Mouse (Mus musculus): ENCODE results near the gene Znhit3. TPM values are rescaled to one million over a fixed set of nuclear protein-coding genes. Genes with fewer than 3 reads are reported as not detected.
A peak's percentile ranks its signal among the peaks of the same experiment; 100 is the strongest.

Znhit3 gene
- total RNA-seq (2014; fragmentation: Nextera tagmentation) (28.3 and 36.0 TPM in 2 replicates), total RNA-seq (2017) (32.6 and 46.7 TPM in 2 replicates)

DNA sequence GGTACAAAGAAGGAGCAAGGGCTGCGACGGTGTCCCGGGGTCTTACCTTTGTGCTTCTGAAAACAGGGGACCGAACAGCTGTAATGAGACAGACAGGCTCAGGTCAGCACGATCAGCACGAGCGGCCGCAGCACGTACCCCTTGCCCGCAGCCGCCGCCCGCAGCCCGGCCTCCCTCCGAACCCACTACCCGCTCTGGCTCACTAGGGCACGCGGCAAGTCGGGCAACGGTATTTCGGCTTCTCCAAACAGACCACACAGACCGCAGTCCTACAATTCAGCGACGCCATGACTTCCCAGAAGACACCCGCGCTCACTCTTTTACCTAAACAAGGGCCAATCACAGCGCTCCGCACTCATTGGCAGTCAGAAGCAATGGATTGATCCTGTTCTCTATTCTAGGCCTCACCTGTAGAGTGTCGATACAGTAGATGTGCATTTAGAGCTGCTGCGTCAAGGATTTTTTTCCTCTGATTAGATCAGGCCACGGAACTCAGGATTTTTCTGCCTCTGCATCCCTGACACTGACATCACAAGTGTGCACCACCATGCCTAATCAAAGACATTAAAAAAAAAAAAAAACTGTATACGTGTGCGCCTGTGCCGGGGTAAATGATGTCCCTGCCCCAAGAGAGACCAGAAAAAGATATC, at the start of gene Znhit3:
Gene Znhit3, minus strand, starts transcription at position 314 of the 650 bp plus-strand sequence.
- peak; percentile 95 for ATAC-seq (replicated peaks; ENCODE audit: poor library complexity, severe bottlenecking)

GRCm38 (mm10) chr11:84963556-84963955, 47.4 kb upstream of the Znhit3 start:
- no peak for ATAC-seq (replicated peaks; ENCODE audit: poor library complexity, severe bottlenecking)

GRCm38 (mm10) chr11:84962536-84962935, 46.4 kb upstream of the Znhit3 start:
- ATAC-seq (replicated peaks; ENCODE audit: poor library complexity, severe bottlenecking), result no peak

DNA sequence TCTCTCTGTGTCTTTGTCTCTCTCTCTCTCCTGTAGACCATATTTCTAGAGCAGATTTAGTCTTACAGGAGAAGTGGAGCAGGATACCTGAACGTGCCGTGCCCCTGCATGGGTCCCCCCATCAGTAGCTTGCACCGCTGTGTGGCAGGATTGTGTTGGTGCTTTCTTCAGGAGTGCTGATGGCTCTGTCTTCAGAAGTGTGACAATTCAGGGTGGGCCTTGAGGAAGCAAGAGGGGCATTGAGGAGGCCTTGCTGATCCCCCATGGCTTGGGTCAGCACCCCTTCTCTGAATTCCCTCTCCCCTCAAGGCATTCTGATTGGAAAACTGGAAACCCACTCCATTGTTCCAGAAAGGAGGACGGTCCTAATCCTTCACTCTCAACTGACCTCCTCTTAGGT, 45.4 kb upstream of the Znhit3 start:
- no peak for ATAC-seq (replicated peaks; ENCODE audit: poor library complexity, severe bottlenecking)

DNA sequence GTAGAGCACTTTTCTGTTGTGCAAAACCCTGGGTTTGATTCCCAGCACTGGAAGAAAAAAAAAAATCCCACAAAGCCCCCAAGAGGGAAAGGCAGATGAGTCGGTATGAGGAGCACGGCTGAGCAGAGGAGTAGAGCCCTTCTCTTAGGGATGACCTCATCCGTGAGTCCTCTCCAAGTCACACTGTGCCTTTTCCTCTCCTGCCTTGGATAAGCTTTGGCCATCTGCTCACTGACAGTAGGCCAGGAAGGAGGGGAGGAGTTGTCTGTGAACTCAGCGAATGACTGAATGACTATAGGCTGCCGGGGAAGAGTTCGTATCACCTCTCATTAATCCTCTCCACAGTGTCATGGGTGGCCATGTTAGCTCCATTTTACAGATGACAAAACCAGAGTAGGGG, 44.6 kb upstream of the Znhit3 start:
- no peak for ATAC-seq (replicated peaks; ENCODE audit: poor library complexity, severe bottlenecking)

DNA sequence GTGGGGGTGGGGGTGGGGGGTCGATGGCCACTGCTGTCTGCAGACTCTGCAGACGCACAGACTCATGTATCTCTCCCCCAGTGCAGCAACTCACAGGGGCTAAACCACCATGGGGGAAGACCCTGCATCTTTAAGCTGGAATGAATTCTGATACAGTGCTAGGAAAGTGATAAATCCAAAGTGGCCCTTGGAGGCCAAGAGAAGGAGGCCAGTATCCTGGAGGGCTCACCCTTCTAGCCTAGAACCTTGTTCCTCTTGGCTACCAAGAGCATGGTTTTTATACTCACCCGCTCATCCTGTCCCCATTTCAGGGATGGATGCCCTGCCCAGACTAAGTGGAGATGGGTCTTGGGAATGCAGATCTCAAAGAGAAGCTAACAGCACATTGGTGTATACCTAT, 44.1 kb upstream of the Znhit3 start:
- ATAC-seq (replicated peaks; ENCODE audit: poor library complexity, severe bottlenecking), result no peak

- ATAC-seq (replicated peaks; ENCODE audit: poor library complexity, severe bottlenecking), result no peak
Observed at GRCm38 (mm10) chr11:84959701-84960181, 43.6 kb upstream of the Znhit3 start.

DNA sequence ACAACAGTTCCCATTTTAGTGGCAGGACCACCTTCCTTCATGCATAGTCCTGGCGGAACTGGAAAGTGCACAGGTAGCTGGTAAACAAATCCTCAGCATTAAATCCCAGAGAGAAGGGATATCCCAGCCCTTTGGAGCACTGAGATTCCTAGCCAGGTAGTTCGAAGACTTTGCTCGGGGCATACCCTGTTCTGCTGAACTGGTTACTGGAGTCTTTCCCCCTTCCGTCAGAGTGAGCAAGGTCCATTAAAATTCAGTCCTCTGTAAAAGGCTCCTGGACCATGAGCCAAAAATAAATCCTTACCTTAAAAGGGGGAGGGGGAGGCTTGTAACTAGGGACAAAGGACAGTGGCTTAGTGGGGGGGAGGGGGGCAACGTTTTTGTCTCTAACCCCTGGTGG, 43.0 kb upstream of the Znhit3 start:
- ATAC-seq (replicated peaks; ENCODE audit: poor library complexity, severe bottlenecking), result no peak

DNA sequence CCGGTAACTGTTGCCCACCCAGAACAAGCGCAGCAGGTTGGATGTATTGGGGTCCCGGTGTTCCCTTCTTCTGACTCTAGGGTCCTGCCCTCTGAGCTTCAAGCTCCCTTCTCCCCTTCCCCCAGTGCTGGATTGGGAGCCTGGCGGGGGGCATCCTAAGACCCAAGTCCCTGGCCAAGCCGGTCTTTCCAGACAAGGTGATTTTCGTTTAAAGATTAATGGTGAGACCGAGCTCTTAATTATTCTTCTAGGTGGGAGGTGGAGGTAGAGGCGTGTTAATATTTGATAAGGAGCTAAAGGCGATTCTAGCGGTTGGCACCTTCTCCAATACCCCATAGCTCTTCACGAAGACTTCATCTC, 42.1 kb upstream of the Znhit3 start:
- ATAC-seq (replicated peaks; ENCODE audit: poor library complexity, severe bottlenecking), result no peak

GRCm38 (mm10) chr11:84957591-84958270, 41.6 kb upstream of the Znhit3 start, which contains the start of gene Car4:
Gene Car4 (plus strand): TSS chr11:84957786.
- ATAC-seq (replicated peaks; ENCODE audit: poor library complexity, severe bottlenecking), result no peak

GRCm38 (mm10) chr11:84957171-84957570, 41.0 kb upstream of the Znhit3 start:
- ATAC-seq (replicated peaks; ENCODE audit: poor library complexity, severe bottlenecking), result no peak

GRCm38 (mm10) chr11:84956400-84956799, 40.2 kb upstream of the Znhit3 start:
- ATAC-seq (replicated peaks; ENCODE audit: poor library complexity, severe bottlenecking), result no peak

DNA sequence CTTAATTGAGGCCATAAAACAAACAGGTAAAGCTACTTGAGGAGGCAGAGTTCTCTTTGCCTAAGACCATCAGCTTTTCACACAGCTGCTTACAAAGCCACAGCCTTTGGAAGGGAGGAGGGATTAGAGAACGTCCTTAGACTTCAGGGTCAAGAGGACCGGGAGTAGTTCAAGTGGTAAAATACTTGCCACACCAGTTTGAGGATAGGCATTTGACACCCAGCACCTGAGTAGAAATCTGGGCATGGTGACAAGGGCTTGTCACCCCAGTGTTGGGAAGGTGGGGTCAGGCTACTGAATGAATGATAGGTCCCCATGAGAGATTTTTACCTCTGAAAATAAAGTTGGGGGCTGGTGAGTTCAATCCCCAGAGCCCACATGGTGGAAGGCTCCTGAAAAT, 36.4 kb upstream of the Znhit3 start:
- ATAC-seq (replicated peaks; ENCODE audit: poor library complexity, severe bottlenecking), result no peak

- no peak for ATAC-seq (replicated peaks; ENCODE audit: poor library complexity, severe bottlenecking)
Observed at GRCm38 (mm10) chr11:84948526-84948925, 32.4 kb upstream of the Znhit3 start.

GRCm38 (mm10) chr11:84948114-84948513, 31.9 kb upstream of the Znhit3 start:
- no peak for ATAC-seq (replicated peaks; ENCODE audit: poor library complexity, severe bottlenecking)

GRCm38 (mm10) chr11:84947206-84947605, 31.0 kb upstream of the Znhit3 start:
- ATAC-seq (replicated peaks; ENCODE audit: poor library complexity, severe bottlenecking), result no peak

DNA sequence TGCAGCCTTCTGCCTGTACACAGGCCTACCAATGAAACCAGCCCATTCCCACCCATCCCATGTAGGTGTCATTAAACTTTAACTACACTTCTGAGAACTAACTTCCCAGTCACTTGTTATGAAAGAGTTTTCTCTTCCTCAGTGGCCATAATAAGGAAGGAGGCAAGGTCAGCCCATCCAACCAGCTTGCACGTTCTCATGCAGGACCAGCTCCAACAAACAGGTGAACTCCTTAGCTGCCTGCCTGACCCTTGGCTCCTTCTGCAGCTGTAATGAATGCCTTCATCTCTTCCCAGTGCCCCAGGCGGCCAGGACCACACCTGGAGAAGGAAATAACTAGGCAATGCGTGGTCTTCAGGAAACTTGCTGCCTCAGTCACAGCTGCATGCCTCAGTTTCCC, 29.7 kb upstream of the Znhit3 start:
- no peak for ATAC-seq (replicated peaks; ENCODE audit: poor library complexity, severe bottlenecking)

GRCm38 (mm10) chr11:84944639-84945435, 28.7 kb upstream of the Znhit3 start:
- no peak for ATAC-seq (replicated peaks; ENCODE audit: poor library complexity, severe bottlenecking)

- ATAC-seq (replicated peaks; ENCODE audit: poor library complexity, severe bottlenecking), result peak; percentile 73
Observed at GRCm38 (mm10) chr11:84943948-84944347, 27.8 kb upstream of the Znhit3 start.

- no peak for ATAC-seq (replicated peaks; ENCODE audit: poor library complexity, severe bottlenecking)
Observed at GRCm38 (mm10) chr11:84940140-84940539, 24.0 kb upstream of the Znhit3 start.

- no peak for ATAC-seq (replicated peaks; ENCODE audit: poor library complexity, severe bottlenecking)
Observed at GRCm38 (mm10) chr11:84939508-84940053, 23.4 kb upstream of the Znhit3 start.

Data from granulocyte monocyte progenitor cell, adult 5-6 weeks (primary cell).